Mouse (Mus musculus) retina, postnatal 1 day (tissue): ENCODE data around the gene Wdfy3.
"Not testable (repeated sequence)": the region's sequence is repeated elsewhere in the genome, so short reads cannot be mapped to it uniquely, and the experiment has no call there.

Source experiments
- DNase-seq: peaks from one replicate; pipeline ENCODE4 v3.0.0-alpha.2; 2012

The Wdfy3 gene

GRCm38 (mm10) chr5:101937362-101937761 lies 132.4 kb downstream of the Wdfy3 start:
- no peak for DNase-seq

- peak; percentile 18 for DNase-seq
Observed at GRCm38 (mm10) chr5:101935893-101936292, 133.8 kb downstream of the Wdfy3 start.

- DNase-seq = no peak
Observed at GRCm38 (mm10) chr5:101934629-101935028, 135.1 kb downstream of the Wdfy3 start.

GRCm38 (mm10) chr5:101932971-101933810 lies 136.5 kb downstream of the Wdfy3 start:
- DNase-seq = no peak

- no peak for DNase-seq
Observed at GRCm38 (mm10) chr5:101931997-101932396, 137.7 kb downstream of the Wdfy3 start.

- no peak for DNase-seq
Observed at GRCm38 (mm10) chr5:101926311-101926710, 143.4 kb downstream of the Wdfy3 start.

GRCm38 (mm10) chr5:101923710-101924109 lies 146.0 kb downstream of the Wdfy3 start:
- DNase-seq = peak; percentile 11

GRCm38 (mm10) chr5:101919559-101919958 lies 150.2 kb downstream of the Wdfy3 start:
- DNase-seq = no peak

GRCm38 (mm10) chr5:101909468-101909867 lies 160.3 kb downstream of the Wdfy3 start:
- no peak for DNase-seq

- no peak for DNase-seq
Observed at GRCm38 (mm10) chr5:101905624-101906023, 164.1 kb downstream of the Wdfy3 start.

- not testable (repeated sequence) for DNase-seq
Observed at GRCm38 (mm10) chr5:101904841-101905240, 164.9 kb downstream of the Wdfy3 start.

GRCm38 (mm10) chr5:101902686-101903085 lies 167.0 kb downstream of the Wdfy3 start:
- no peak for DNase-seq

GRCm38 (mm10) chr5:101899981-101900380 lies 169.7 kb downstream of the Wdfy3 start:
- DNase-seq = no peak

- DNase-seq = no peak
Observed at GRCm38 (mm10) chr5:101896784-101897183, 172.9 kb downstream of the Wdfy3 start.

GRCm38 (mm10) chr5:101895717-101896645 lies 173.7 kb downstream of the Wdfy3 start:
- no peak for DNase-seq

- DNase-seq = no peak
Observed at GRCm38 (mm10) chr5:101895119-101895518, 174.6 kb downstream of the Wdfy3 start.

- DNase-seq = peak; percentile 58
Observed at GRCm38 (mm10) chr5:101893820-101894515, 175.8 kb downstream of the Wdfy3 start.

GRCm38 (mm10) chr5:101891694-101892416 lies 177.9 kb downstream of the Wdfy3 start:
- DNase-seq = no peak

GRCm38 (mm10) chr5:101887989-101888388 lies 181.7 kb downstream of the Wdfy3 start:
- DNase-seq = no peak

GRCm38 (mm10) chr5:101885039-101885438 lies 184.7 kb downstream of the Wdfy3 start:
- no peak for DNase-seq

GRCm38 (mm10) chr5:101882191-101882590 lies 187.5 kb downstream of the Wdfy3 start:
- no peak for DNase-seq

- DNase-seq = no peak
Observed at GRCm38 (mm10) chr5:101879914-101880313, 189.8 kb downstream of the Wdfy3 start.
